Mouse (Mus musculus): Measurements from ENCODE around the gene Gpr107. TPM values are rescaled to one million over a fixed set of nuclear protein-coding genes. Genes with fewer than 3 reads are reported as not detected.
A peak's percentile ranks its signal among the peaks of the same experiment; 100 is the strongest.

Gene Gpr107
- polyA plus RNA-seq, 1 experiment = 35.2 TPM

- H3K79me2 ChIP-seq (ENCODE audit: control insufficient read depth, insufficient read depth) = peaks cover 19% of the 10 kb centered on the region
- no peaks in the 10 kb centered on the region for H3K27me3 ChIP-seq (ENCODE audit: control insufficient read depth, insufficient read depth, insufficient read length)
- no peak overlapping the region for H3K4me3 ChIP-seq
- H3K4me2 ChIP-seq (ENCODE audit: low read depth) = no peak overlapping the region
- no peak overlapping the region for H3ac ChIP-seq (ENCODE audit: control insufficient read depth, insufficient read length)
- H3K36me3 ChIP-seq (ENCODE audit: control insufficient read depth, insufficient read depth) = no peaks in the 10 kb centered on the region
- TF ChIP-seq MAX (IDR thresholded peaks at IDR 0.05; ENCODE audit: low read depth) = no peak
- no peak for TF ChIP-seq POLR2AphosphoS2 (IDR thresholded peaks at IDR 0.05; ENCODE audit: insufficient read length, low read depth)
- TF ChIP-seq MYOD1 (IDR thresholded peaks at IDR 0.05; ENCODE audit: control insufficient read depth in 1 of 3, insufficient read length in 2 of 3, low read depth in 2 of 3) = no peak
- TF ChIP-seq REST (IDR thresholded peaks at IDR 0.05; ENCODE audit: insufficient read depth, insufficient read length) = no peak
- TF ChIP-seq USF1 (IDR thresholded peaks at IDR 0.05; ENCODE audit: low read depth) = no peak
Measured at GRCm38 (mm10) chr2:31135512-31135931, 16.6 kb upstream of the Gpr107 start.

- Histone ChIP-seq H3ac (ENCODE audit: control insufficient read depth, insufficient read length) (no peak overlapping the region), H3K79me2 (ENCODE audit: control insufficient read depth, insufficient read depth) (peaks cover 25% of the 10 kb centered on the region), H3K4me3 (no peak overlapping the region), H3K27me3 (ENCODE audit: control insufficient read depth, insufficient read depth, insufficient read length) (no peaks in the 10 kb centered on the region), H3K36me3 (ENCODE audit: control insufficient read depth, insufficient read depth) (no peaks in the 10 kb centered on the region), H3K4me2 (ENCODE audit: low read depth) (no peak overlapping the region)
- TF ChIP-seq CEBPB (IDR thresholded peaks at IDR 0.05; ENCODE audit: insufficient read depth, poor library complexity, severe bottlenecking) (no peak), E2F4 (IDR thresholded peaks at IDR 0.05; ENCODE audit: insufficient read depth) (no peak), TCF12 (IDR thresholded peaks at IDR 0.05; ENCODE audit: insufficient read depth, poor library complexity, severe bottlenecking) (no peak), TCF3 (IDR thresholded peaks at IDR 0.05; ENCODE audit: insufficient read length, low read depth) (no peak)
Measured at GRCm38 (mm10) chr2:31136338-31136737, 15.8 kb upstream of the Gpr107 start.

DNA sequence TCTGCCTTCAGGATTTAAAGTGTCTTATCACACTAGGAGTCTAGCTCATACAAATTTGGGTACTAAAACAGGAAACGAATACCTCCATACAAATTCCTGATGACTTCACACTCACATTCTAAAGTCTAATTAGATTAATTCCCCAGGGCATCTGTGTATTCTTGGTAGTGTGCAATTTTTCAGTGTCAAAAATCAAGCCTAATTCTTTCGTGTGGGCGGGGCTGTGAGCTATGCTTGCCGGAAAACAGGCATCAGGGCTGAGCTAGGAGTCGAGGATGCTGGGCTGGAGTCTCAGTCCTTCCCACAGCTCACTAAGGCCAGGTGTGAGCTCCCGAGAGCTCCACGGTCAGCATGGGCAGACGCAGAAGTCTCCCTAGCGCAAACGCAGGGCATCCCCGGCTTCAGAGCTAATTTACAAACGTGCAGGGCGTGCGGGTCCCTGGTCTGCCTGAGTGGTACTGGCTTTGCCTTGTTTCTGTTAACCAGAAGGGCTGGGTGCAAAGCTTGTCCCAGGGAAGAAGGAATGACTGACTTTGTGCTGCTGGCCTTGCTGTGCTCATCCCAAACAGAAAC lies 15.0 kb upstream of the Gpr107 start:
- peaks cover 25% of the 10 kb centered on the region for H3K79me2 ChIP-seq (ENCODE audit: control insufficient read depth, insufficient read depth)
- H3K27me3 ChIP-seq (ENCODE audit: control insufficient read depth, insufficient read depth, insufficient read length) = no peaks in the 10 kb centered on the region
- H3K36me3 ChIP-seq (ENCODE audit: control insufficient read depth, insufficient read depth) = no peaks in the 10 kb centered on the region
- no peak for TF ChIP-seq CEBPB (IDR thresholded peaks at IDR 0.05; ENCODE audit: insufficient read depth, poor library complexity, severe bottlenecking)
- no peak overlapping the region for H3K4me3 ChIP-seq
- no peak overlapping the region for H3K4me2 ChIP-seq (ENCODE audit: low read depth)
- no peak overlapping the region for H3ac ChIP-seq (ENCODE audit: control insufficient read depth, insufficient read length)

DNA sequence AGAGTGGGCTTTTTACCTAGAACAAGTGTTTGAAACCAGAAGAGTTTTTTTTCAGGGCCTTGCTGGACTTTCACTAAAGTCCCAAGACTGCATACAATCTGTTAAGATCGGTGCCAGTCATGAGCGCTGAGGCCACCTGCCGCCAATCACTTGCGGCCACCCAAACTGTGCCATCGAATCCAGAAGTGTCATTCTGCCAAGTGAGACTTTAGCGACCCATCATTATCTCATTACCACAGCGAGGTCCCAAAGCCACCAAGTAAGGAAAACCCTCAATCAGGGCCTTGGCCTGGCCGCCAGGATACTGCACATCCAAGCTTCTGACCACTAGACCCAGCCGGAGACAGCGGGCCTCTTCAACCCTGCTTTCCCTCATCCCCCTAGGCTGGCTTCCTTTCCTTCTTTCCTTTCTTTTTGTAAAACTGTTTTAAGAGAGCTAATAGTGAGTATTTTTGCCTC lies 12.9 kb upstream of the Gpr107 start:
- TF ChIP-seq REST (IDR thresholded peaks at IDR 0.05; ENCODE audit: insufficient read depth, insufficient read length) (no peak), TCF12 (IDR thresholded peaks at IDR 0.05; ENCODE audit: insufficient read depth, poor library complexity, severe bottlenecking) (no peak), MYOD1 (IDR thresholded peaks at IDR 0.05; ENCODE audit: control insufficient read depth in 1 of 3, insufficient read length in 2 of 3, low read depth in 2 of 3) (no peak)
- Histone ChIP-seq H3K4me2 (ENCODE audit: low read depth) (no peak overlapping the region), H3K36me3 (ENCODE audit: control insufficient read depth, insufficient read depth) (no peaks in the 10 kb centered on the region), H3K79me2 (ENCODE audit: control insufficient read depth, insufficient read depth) (peaks cover 25% of the 10 kb centered on the region), H3K4me3 (no peak overlapping the region), H3ac (ENCODE audit: control insufficient read depth, insufficient read length) (no peak overlapping the region), H3K27me3 (ENCODE audit: control insufficient read depth, insufficient read depth, insufficient read length) (no peaks in the 10 kb centered on the region)

- H3ac ChIP-seq (ENCODE audit: control insufficient read depth, insufficient read length) = no peak overlapping the region
- H3K4me3 ChIP-seq = peak overlapping the region; percentile 42
- H3K4me2 ChIP-seq (ENCODE audit: low read depth) = peak overlapping the region; percentile 97
- TF ChIP-seq POLR2AphosphoS2 (IDR thresholded peaks at IDR 0.05; ENCODE audit: insufficient read length, low read depth) (no peak), MAX (IDR thresholded peaks at IDR 0.05; ENCODE audit: low read depth) (no peak)
- no peaks in the 10 kb centered on the region for H3K27me3 ChIP-seq (ENCODE audit: control insufficient read depth, insufficient read depth, insufficient read length)
- H3K79me2 ChIP-seq (ENCODE audit: control insufficient read depth, insufficient read depth) = peaks cover 25% of the 10 kb centered on the region
- H3K36me3 ChIP-seq (ENCODE audit: control insufficient read depth, insufficient read depth) = no peaks in the 10 kb centered on the region
Measured at GRCm38 (mm10) chr2:31139991-31140771, 11.9 kb upstream of the Gpr107 start.

GRCm38 (mm10) chr2:31140772-31141073 lies 11.4 kb upstream of the Gpr107 start:
- TF ChIP-seq TCF3 (IDR thresholded peaks at IDR 0.05; ENCODE audit: insufficient read length, low read depth) (no peak), E2F4 (IDR thresholded peaks at IDR 0.05; ENCODE audit: insufficient read depth) (no peak), MYOG (IDR thresholded peaks at IDR 0.05; ENCODE audit: control insufficient read depth in 1 of 3, insufficient read depth in 1 of 3, insufficient read length in 2 of 3, low read depth in 2 of 3) (no peak), MAX (IDR thresholded peaks at IDR 0.05; ENCODE audit: low read depth) (no peak), TCF12 (IDR thresholded peaks at IDR 0.05; ENCODE audit: insufficient read depth, poor library complexity, severe bottlenecking) (no peak), USF1 (IDR thresholded peaks at IDR 0.05; ENCODE audit: low read depth) (no peak), CEBPB (IDR thresholded peaks at IDR 0.05; ENCODE audit: insufficient read depth, poor library complexity, severe bottlenecking) (no peak), MYOD1 (IDR thresholded peaks at IDR 0.05; ENCODE audit: control insufficient read depth in 1 of 3, insufficient read length in 2 of 3, low read depth in 2 of 3) (no peak), SRF (IDR thresholded peaks at IDR 0.05; ENCODE audit: control insufficient read depth, insufficient read length, low read depth) (no peak), REST (IDR thresholded peaks at IDR 0.05; ENCODE audit: insufficient read depth, insufficient read length) (no peak)
- H3K36me3 ChIP-seq (ENCODE audit: control insufficient read depth, insufficient read depth) = no peaks in the 10 kb centered on the region
- H3K4me2 ChIP-seq (ENCODE audit: low read depth) = peak overlapping the region; percentile 97
- H3ac ChIP-seq (ENCODE audit: control insufficient read depth, insufficient read length) = peak overlapping the region; percentile 75
- H3K4me3 ChIP-seq = peak overlapping the region; percentile 42
- H3K27me3 ChIP-seq (ENCODE audit: control insufficient read depth, insufficient read depth, insufficient read length) = no peaks in the 10 kb centered on the region
- H3K79me2 ChIP-seq (ENCODE audit: control insufficient read depth, insufficient read depth) = peaks cover 25% of the 10 kb centered on the region

Measured in myocyte (in vitro differentiated cells).